Mouse (Mus musculus) stomach, postnatal 0 days (tissue): ENCODE measurements around the gene Pex11a. TPM values are rescaled to one million over a fixed set of nuclear protein-coding genes. Genes with fewer than 3 reads are reported as not detected.

Experiments
- ATAC-seq: fragments of 200-750 bp; cut with Nextera tagmentation; 2 replicates; pipeline ENCODE4 v1.8.0; 2017; ENCODE audit not compliant: low FRiP score, low TSS enrichment
- DNase-seq: peaks from one replicate; pipeline ENCODE4 v3.0.0-alpha.2; 2016; ENCODE audit warnings: low spot score
- H3K27ac ChIP-seq: fragments of 300-500 bp; sonication (generic); replicated peaks from 2 replicates; pipeline ENCODE4 v1.5.1; 2014; ENCODE audit warnings: mild to moderate bottlenecking, control low read depth
- H3K27me3 ChIP-seq: fragments of 300-500 bp; sonication (generic); 2 replicates; pipeline ENCODE4 v1.6.1; 2014; ENCODE audit warnings: low read length; ENCODE audit not compliant: control insufficient read depth, insufficient read depth
- H3K36me3 ChIP-seq: fragments of 300-500 bp; sonication (generic); 2 replicates; pipeline ENCODE4 v1.6.1; 2014; ENCODE audit warnings: low read length, mixed read lengths; ENCODE audit not compliant: control insufficient read depth, insufficient read depth
- H3K4me1 ChIP-seq: fragments of 300-500 bp; sonication (generic); replicated peaks from 2 replicates; pipeline ENCODE4 v1.6.1; 2014; ENCODE audit warnings: antibody characterized with exemption; ENCODE audit not compliant: control insufficient read depth, insufficient read depth
- H3K4me2 ChIP-seq: fragments of 300-500 bp; sonication (generic); replicated peaks from 2 replicates; pipeline ENCODE4 v1.6.1; 2014; ENCODE audit warnings: low read depth, mild to moderate bottlenecking, control low read depth, moderate library complexity
- H3K4me3 ChIP-seq: fragments of 300-500 bp; sonication (generic); 2 replicates; pipeline ENCODE4 v1.5.1; 2014; ENCODE audit warnings: low read depth, low read length, control low read depth
- H3K9ac ChIP-seq: fragments of 300-500 bp; sonication (generic); 2 replicates; pipeline ENCODE4 v1.6.1; 2014; ENCODE audit warnings: mild to moderate bottlenecking, low read length, control low read depth, mixed read lengths
- H3K9me3 ChIP-seq: fragments of 300-500 bp; sonication (generic); 2 replicates; pipeline ENCODE4 v1.6.1; 2016; ENCODE audit warnings: low read length; ENCODE audit not compliant: control insufficient read depth
- CTCF ChIP-seq: IDR thresholded peaks from 2 replicates; pipeline ENCODE4 v1.5.1; 2016; ENCODE audit warnings: antibody characterized with exemption, low read depth, mild to moderate bottlenecking, moderate library complexity
- EP300 ChIP-seq: optimal IDR thresholded peaks from 2 replicates; pipeline ENCODE3; 2016; ENCODE audit warnings: antibody characterized with exemption
- WGBS: fragments of 180-500 bp; shearing (Covaris S2); extraction: QIAGEN DNeasy Blood & Tissue Kit; methylation state at CpG from one replicate; pipeline ENCODE4 v1.1.7; 2014; 5-methylcytosine and 5-hydroxymethylcytosine counted together
- polyA plus RNA-seq: library from polyadenylated mRNA; unstranded; fragments of >200 nt; fragmentation: Nextera tagmentation; extraction: Ambion mirVana; gene quantifications from 2 replicates; pipeline ENCODE4 v1.2.1, GENCODE M21; 2015

Pex11a gene
- polyA plus RNA-seq, 1 experiment from 2014 or later: 11.5 TPM

DNA sequence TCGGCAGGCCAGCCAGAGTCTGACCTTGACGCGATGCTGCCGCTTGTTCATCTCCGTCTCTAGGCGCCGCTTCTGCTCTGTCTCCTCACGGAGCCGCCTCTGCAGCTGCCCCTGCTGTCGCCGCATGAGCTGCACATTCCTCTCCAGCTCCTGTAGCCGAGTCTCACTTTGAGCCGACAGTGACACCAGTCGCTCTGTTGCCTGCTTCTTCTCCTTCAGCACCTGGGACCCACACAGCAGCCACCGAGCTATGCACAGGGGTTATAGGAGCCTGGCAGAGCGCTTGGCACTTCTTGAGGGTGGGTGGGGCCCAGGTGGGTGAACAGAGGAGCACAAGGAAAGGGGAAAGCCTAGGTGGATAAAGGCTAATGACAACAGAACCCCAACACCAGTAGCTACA, 40.2 kb downstream of the Pex11a start:
- Histone ChIP-seq H3K27ac (no peak overlapping the region), H3K4me2 (no peak overlapping the region), H3K9ac (no peak overlapping the region), H3K4me1 (no peaks in the 10 kb centered on the region), H3K9me3 (no peaks in the 10 kb centered on the region), H3K4me3 (no peak overlapping the region), H3K36me3 (peaks cover 12% of the 10 kb centered on the region), H3K27me3 (no peaks in the 10 kb centered on the region)
- ATAC-seq (no peak), DNase-seq (no peak)
- no peak for TF ChIP-seq EP300
- no peak for TF ChIP-seq CTCF
- WGBS: 83% methylated on average over 16 of the region's 16 CpGs

DNA sequence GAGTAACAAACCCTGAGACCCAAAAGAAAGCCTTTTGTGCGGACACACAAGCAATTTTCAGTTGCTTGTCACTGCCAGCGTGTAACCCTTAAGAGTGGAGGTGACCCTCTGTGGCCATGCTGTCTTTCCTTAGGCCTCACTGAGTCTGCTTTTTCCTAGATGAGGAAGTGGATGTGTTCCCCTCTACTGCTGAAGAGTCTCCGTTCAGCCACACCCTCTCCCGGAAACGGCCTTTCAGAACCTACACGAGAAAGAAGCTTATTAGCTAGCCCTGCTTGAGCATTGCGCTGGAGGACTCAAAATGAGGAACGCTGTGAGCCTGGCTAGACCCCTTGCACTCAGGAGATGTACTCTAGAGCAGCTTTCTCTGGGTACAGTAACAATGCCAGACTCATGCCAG, 46.4 kb downstream of the Pex11a start:
- H3K36me3 ChIP-seq: peaks cover 22% of the 10 kb centered on the region
- peak; percentile 10 for DNase-seq
- ATAC-seq: no peak
- H3K27ac ChIP-seq: no peak overlapping the region
- TF ChIP-seq CTCF (no peak), EP300 (no peak)
- H3K27me3 ChIP-seq: no peaks in the 10 kb centered on the region
- 81% methylated on average over 8 of the region's 8 CpGs for WGBS
- no peak overlapping the region for H3K9ac ChIP-seq
- no peaks in the 10 kb centered on the region for H3K4me1 ChIP-seq
- no peaks in the 10 kb centered on the region for H3K9me3 ChIP-seq
- H3K4me3 ChIP-seq: no peak overlapping the region
- no peak overlapping the region for H3K4me2 ChIP-seq

Other genes starting within 250 kb of the Pex11a start
- gene Rhcg, start 125.5 kb downstream of the Pex11a start, polyA plus RNA-seq: 0.08 TPM in 1 of 2 replicates, not detected in the other
- 1.4 and 1.6 TPM in 2 replicates for gene Ticrr, start 82.9 kb downstream of the Pex11a start, polyA plus RNA-seq
- 1.1 and 1.2 TPM in 2 replicates for gene Kif7, start 27.4 kb downstream of the Pex11a start, polyA plus RNA-seq
- 0.07 TPM in 1 of 2 replicates, not detected in the other for gene Plin1, start 10.2 kb downstream of the Pex11a start, polyA plus RNA-seq
- gene Wdr93, start within 50 bp of the Pex11a start, polyA plus RNA-seq: 0.04 TPM in 1 of 2 replicates, not detected in the other
- gene Mesp1, start 50.7 kb upstream of the Pex11a start, polyA plus RNA-seq: not detected in 2 replicates
- gene Mesp2, start 67.6 kb upstream of the Pex11a start, polyA plus RNA-seq: 1.5 and 2.5 TPM in 2 replicates
- gene Anpep, start 117.9 kb upstream of the Pex11a start, polyA plus RNA-seq: 31.4 and 36.8 TPM in 2 replicates
- 17.7 and 17.8 TPM in 2 replicates for gene Ap3s2, start 177.5 kb upstream of the Pex11a start, polyA plus RNA-seq
- gene Arpin, start 192.2 kb upstream of the Pex11a start, polyA plus RNA-seq: 34.3 and 34.9 TPM in 2 replicates